Mouse (Mus musculus) small intestine, adult 2 months (tissue): ENCODE data around the gene Fcamr.

Experiments used
- CTCF ChIP-seq: fragments of 200-500 bp; IDR thresholded peaks from 2 replicates; pipeline ENCODE4 v1.5.1; 2012; ENCODE audit warnings: low read depth, mild to moderate bottlenecking, control low read depth, inconsistent platforms, low read length, moderate library complexity, mixed read lengths; ENCODE audit not compliant: insufficient replicate concordance, insufficient read length; ENCODE audit errors: extremely low read depth
- POLR2A ChIP-seq: fragments of 200-500 bp; IDR thresholded peaks from 2 replicates; pipeline ENCODE4 v1.6.1; 2012; ENCODE audit warnings: low read depth, mild to moderate bottlenecking, control low read depth, inconsistent platforms, low read length, moderate library complexity

DNA sequence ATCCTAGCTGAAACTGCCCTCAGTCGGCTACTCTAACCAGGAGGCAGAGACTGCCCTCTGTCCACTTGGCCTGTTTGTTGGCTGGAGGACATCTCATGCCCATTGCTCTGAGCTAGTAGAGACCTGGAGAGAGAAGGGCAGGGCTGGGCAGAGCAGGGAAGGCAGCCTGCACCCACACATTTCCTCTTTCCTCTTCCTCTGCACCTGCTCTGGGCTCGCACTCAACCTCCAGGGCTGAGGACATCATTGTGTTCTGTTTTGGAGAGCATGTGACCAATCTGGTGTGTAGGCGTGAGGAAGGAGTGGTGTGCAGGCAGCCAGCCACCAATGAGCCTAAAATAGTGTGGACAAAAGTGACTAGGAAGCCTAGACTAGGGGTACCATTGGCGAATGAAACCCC, 63.5 kb downstream of the Fcamr start:
- TF ChIP-seq CTCF = no peak
- no peak for TF ChIP-seq POLR2A
